ENCODE assay signal across 16 mouse cellular contexts in the genomic region with DNA sequence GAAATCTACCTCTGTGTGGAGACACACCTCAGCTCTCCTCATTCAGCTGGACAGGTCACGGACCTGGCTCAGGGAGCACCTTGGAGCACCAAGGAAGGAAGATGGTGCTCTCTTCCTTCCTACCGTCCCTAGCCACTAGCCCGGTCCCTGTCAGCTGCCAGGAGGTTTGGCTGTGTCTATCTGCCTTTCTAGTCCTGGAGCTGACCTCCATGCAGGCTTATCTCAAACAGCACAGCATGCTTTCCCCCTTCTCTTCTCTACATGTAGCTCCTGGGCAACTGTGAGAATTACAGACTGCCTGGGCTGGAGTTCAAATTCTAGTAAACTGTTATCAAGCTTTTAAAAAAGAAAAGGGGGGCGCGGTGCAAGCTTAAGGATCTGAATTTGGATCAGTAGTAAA.
"Had no signal": no experiment of that assay in that cellular context is flagged by ENCODE, and none has a peak within 500 bp of the region (broad histone marks: within the 10 kb centered on the region; RNA-seq: fewer than 3 reads in every experiment).

No protein-coding gene starts in this region.

- H3K4me3 ChIP-seq: limb, embryonic 15.5 days; megakaryocyte, embryonic 14.5 days; midbrain, embryonic 12.5 days; stomach, embryonic 15.5 days had no signal

- H3K27me3 ChIP-seq: limb, embryonic 15.5 days; megakaryocyte, embryonic 14.5 days; midbrain, embryonic 12.5 days; stomach, embryonic 15.5 days had no signal

- H3K4me1 ChIP-seq: limb, embryonic 15.5 days; midbrain, embryonic 12.5 days; stomach, embryonic 15.5 days had no signal

- H3K27ac ChIP-seq: kidney, postnatal 0 days; limb, embryonic 15.5 days; midbrain, embryonic 12.5 days; stomach, embryonic 15.5 days had no signal

- H3K4me2 ChIP-seq: limb, embryonic 15.5 days; lung, embryonic 14.5 days; midbrain, embryonic 12.5 days; stomach, embryonic 15.5 days had no signal

- H3K9me3 ChIP-seq: limb, embryonic 15.5 days; megakaryocyte, embryonic 14.5 days; midbrain, embryonic 12.5 days; stomach, embryonic 15.5 days had no signal

- DNase-seq: kidney, adult 11 months; kidney, adult 9 months; kidney, postnatal 36 days; layer of hippocampus, adult 9-11 months; layer of hippocampus, postnatal 36 days; lung, embryonic 14.5 days; lung, postnatal 10 days; lung, postnatal 4 days; right cerebral cortex, postnatal 14 days; thymus, adult 2 months; thymus, postnatal 25 days had no signal

- H3K9ac ChIP-seq: limb, embryonic 15.5 days; lung, embryonic 14.5 days; midbrain, embryonic 12.5 days; stomach, embryonic 15.5 days had no signal
